Comparison of ENCODE assay signal across 17 mouse cellular contexts in genomic region chr1:40077328-40077727, GRCm38 (mm10). TPM values are rescaled to one million over a fixed set of nuclear protein-coding genes. Genes with fewer than 3 reads are reported as not detected.
"Had no signal": no experiment of that assay in that cellular context is flagged by ENCODE, and none has a peak within 500 bp of the region (broad histone marks: within the 10 kb centered on the region; RNA-seq: fewer than 3 reads in every experiment).

No protein-coding gene starts in this region.

- DNase-seq: retina, postnatal 1 day; right cerebral cortex, adult 18-20 months; right cerebral cortex, postnatal 14 days; right cerebral cortex, postnatal 25 days; right cerebral cortex, postnatal 4 days; spleen, adult 18-20 months; thymus, adult 18-20 months; thymus, adult 2 months; thymus, postnatal 14 days; thymus, postnatal 25 days; thymus, postnatal 36 days; thymus, postnatal 4 days had no signal

- H3K9ac ChIP-seq: neural tube, embryonic 13.5 days; neural tube, embryonic 15.5 days; stomach, embryonic 15.5 days had no signal

- H3K27me3 ChIP-seq: neural tube, embryonic 13.5 days; neural tube, embryonic 15.5 days; stomach, embryonic 15.5 days had no signal

- H3K4me3 ChIP-seq: neural tube, embryonic 13.5 days; neural tube, embryonic 15.5 days; stomach, embryonic 15.5 days had no signal

- H3K27ac ChIP-seq: neural tube, embryonic 13.5 days; neural tube, embryonic 15.5 days; stomach, embryonic 15.5 days; stomach, postnatal 0 days had no signal

- H3K36me3 ChIP-seq: neural tube, embryonic 13.5 days; neural tube, embryonic 15.5 days; stomach, embryonic 15.5 days had no signal

- H3K9me3 ChIP-seq: neural tube, embryonic 13.5 days; neural tube, embryonic 15.5 days; stomach, embryonic 15.5 days had no signal

- H3K4me2 ChIP-seq: neural tube, embryonic 13.5 days; neural tube, embryonic 15.5 days; stomach, embryonic 15.5 days had no signal

- H3K4me1 ChIP-seq: neural tube, embryonic 13.5 days; neural tube, embryonic 15.5 days; stomach, embryonic 15.5 days had no signal

RNA-seq across cellular contexts. Expression of gene Il1r2, which starts 3.4 kb away (rescaled TPM):
- polyA plus RNA-seq: testis, adult 2 months had no signal
